Mouse (Mus musculus): ENCODE data around the gene Pcyox1.

DNA sequence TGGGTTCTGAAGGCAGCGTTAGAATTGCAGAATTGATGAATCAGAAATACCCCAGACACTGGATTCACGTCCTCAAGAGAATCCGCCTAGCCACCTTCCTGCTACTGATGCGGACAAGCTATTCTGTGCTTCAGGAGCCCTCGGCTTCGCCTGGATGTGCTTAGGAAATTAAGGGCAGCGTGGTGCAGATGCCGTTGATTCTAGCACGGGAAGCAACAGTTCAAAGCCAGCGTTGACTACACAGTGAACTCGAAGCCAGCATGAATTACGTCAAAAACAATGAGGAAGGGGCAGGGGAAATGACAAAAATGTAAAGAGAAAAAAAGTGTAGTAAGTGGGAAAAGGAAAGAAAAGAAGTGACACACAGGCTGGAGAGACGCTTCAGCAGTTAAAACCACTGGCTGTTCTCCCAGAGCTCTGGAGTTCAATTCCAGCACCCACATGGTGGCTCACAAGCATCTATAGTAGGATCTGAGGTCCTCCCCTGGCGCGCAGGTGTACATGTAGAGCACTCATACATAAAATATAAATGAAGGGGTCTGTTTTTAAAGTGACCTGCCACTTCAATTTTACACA, 26.1 kb downstream of the Pcyox1 start, which contains the start of gene Snrpg:
- no peak for TF ChIP-seq EP300 (IDR thresholded peaks at IDR 0.05; ENCODE audit: low read depth)
- TF ChIP-seq CTCF (IDR thresholded peaks at IDR 0.05; ENCODE audit: low read depth): no peak
